Mouse (Mus musculus) lung, postnatal 0 days (tissue): ENCODE measurements around the gene Dgkd. TPM values are rescaled to one million over a fixed set of nuclear protein-coding genes. Genes with fewer than 3 reads are reported as not detected.

Experiments used
- ATAC-seq: fragments of 200-750 bp; cut with Nextera tagmentation; 2 replicates; pipeline ENCODE4 v1.8.0; 2017; ENCODE audit warnings: moderate library complexity
- DNase-seq: peaks from one replicate; pipeline ENCODE4 v3.0.0-alpha.2; 2016; ENCODE audit warnings: low spot score
- H3K27ac ChIP-seq: fragments of 300-500 bp; sonication (generic); 2 replicates; pipeline ENCODE4 v1.5.1; 2014; ENCODE audit warnings: antibody characterized with exemption, mild to moderate bottlenecking, low read length, mixed read lengths
- H3K27me3 ChIP-seq: fragments of 300-500 bp; sonication (generic); replicated peaks from 2 replicates; pipeline ENCODE4 v1.6.1; 2014; ENCODE audit warnings: low read length, mixed read lengths; ENCODE audit not compliant: insufficient read depth
- H3K36me3 ChIP-seq: fragments of 300-500 bp; sonication (generic); 2 replicates; pipeline ENCODE4 v1.6.1; 2014; ENCODE audit warnings: low read length, mixed read lengths; ENCODE audit not compliant: insufficient read depth
- H3K4me1 ChIP-seq: fragments of 300-500 bp; sonication (generic); 2 replicates; pipeline ENCODE4 v1.6.1; 2014; ENCODE audit warnings: antibody characterized with exemption, low read depth, low read length, mixed read lengths; ENCODE audit not compliant: insufficient read depth
- H3K4me2 ChIP-seq: fragments of 300-500 bp; sonication (generic); replicated peaks from 2 replicates; pipeline ENCODE4 v1.6.1; 2014; ENCODE audit warnings: low read depth, mild to moderate bottlenecking, low read length, moderate library complexity, mixed read lengths
- H3K4me3 ChIP-seq: fragments of 300-500 bp; sonication (generic); 2 replicates; pipeline ENCODE4 v1.5.1; 2014; ENCODE audit warnings: low read depth, low read length
- H3K9ac ChIP-seq: fragments of 300-500 bp; sonication (generic); replicated peaks from 2 replicates; pipeline ENCODE4 v1.6.1; 2014; ENCODE audit warnings: low read depth, mild to moderate bottlenecking
- H3K9me3 ChIP-seq: fragments of 300-500 bp; sonication (generic); 2 replicates; pipeline ENCODE4 v1.6.1; 2016; ENCODE audit warnings: low read length, mixed read lengths
- CTCF ChIP-seq: IDR thresholded peaks from 2 replicates; pipeline ENCODE4 v1.5.1; 2016; ENCODE audit warnings: antibody characterized with exemption, mild to moderate bottlenecking
- EP300 ChIP-seq: IDR thresholded peaks from 2 replicates; pipeline ENCODE4 v1.6.1; 2016; ENCODE audit warnings: antibody characterized with exemption, mild to moderate bottlenecking, control low read depth
- WGBS: fragments of 180-500 bp; shearing (Covaris S2); extraction: QIAGEN DNeasy Blood & Tissue Kit; methylation state at CpG from one replicate; pipeline ENCODE4 v1.1.7; 2014; 5-methylcytosine and 5-hydroxymethylcytosine counted together
- polyA plus RNA-seq: library from polyadenylated mRNA; unstranded; fragments of >200 nt; fragmentation: Nextera tagmentation; extraction: Ambion mirVana; gene quantifications from 2 replicates; pipeline ENCODE4 v1.2.1, GENCODE M21; 2015

The Dgkd gene
- polyA plus RNA-seq, 1 experiment from 2014 or later: 24.3 TPM

- TF ChIP-seq EP300 (no peak), CTCF (no peak)
- DNase-seq (no peak), ATAC-seq (peak; percentile 47; the same call in 1 of the 2 replicates)
- Histone ChIP-seq H3K9me3 (no peaks in the 10 kb centered on the region), H3K27me3 (no peaks in the 10 kb centered on the region), H3K9ac (no peak overlapping the region), H3K27ac (no peak overlapping the region), H3K36me3 (peaks cover 12% of the 10 kb centered on the region; the same call in 1 of the 2 replicates), H3K4me2 (no peak overlapping the region), H3K4me1 (no peaks in the 10 kb centered on the region), H3K4me3 (no peak overlapping the region)
- WGBS: 71% methylated on average over 2 of the region's 2 CpGs
Observed at GRCm38 (mm10) chr1:87961459-87962167, 108.5 kb downstream of the Dgkd start.

GRCm38 (mm10) chr1:87970381-87970780 lies 117.3 kb downstream of the Dgkd start:
- no peak overlapping the region for H3K4me3 ChIP-seq
- H3K4me2 ChIP-seq: no peak overlapping the region
- H3K4me1 ChIP-seq: no peaks in the 10 kb centered on the region
- DNase-seq (no peak), ATAC-seq (no peak)
- H3K9me3 ChIP-seq: no peaks in the 10 kb centered on the region
- peaks cover 20% of the 10 kb centered on the region; the same call in 1 of the 2 replicates for H3K36me3 ChIP-seq
- 76% methylated on average over 4 of the region's 4 CpGs for WGBS
- no peak overlapping the region for H3K27ac ChIP-seq
- H3K9ac ChIP-seq: no peak overlapping the region
- no peaks in the 10 kb centered on the region for H3K27me3 ChIP-seq
- TF ChIP-seq EP300 (no peak), CTCF (no peak)

- H3K27me3 ChIP-seq: no peaks in the 10 kb centered on the region
- no peak overlapping the region for H3K27ac ChIP-seq
- H3K9me3 ChIP-seq: no peaks in the 10 kb centered on the region
- H3K4me1 ChIP-seq: no peaks in the 10 kb centered on the region
- H3K4me3 ChIP-seq: no peak overlapping the region
- TF ChIP-seq CTCF: no peak
- WGBS: 69% methylated on average over 4 of the region's 4 CpGs
- H3K4me2 ChIP-seq: no peak overlapping the region
- H3K36me3 ChIP-seq: peaks cover 40% of the 10 kb centered on the region
- no peak overlapping the region for H3K9ac ChIP-seq
- ATAC-seq (no peak), DNase-seq (no peak)
Observed at GRCm38 (mm10) chr1:87982291-87982690, 129.2 kb downstream of the Dgkd start.

GRCm38 (mm10) chr1:87992716-87993115 lies 139.6 kb downstream of the Dgkd start:
- no peaks in the 10 kb centered on the region for H3K9me3 ChIP-seq
- H3K4me1 ChIP-seq: no peaks in the 10 kb centered on the region
- TF ChIP-seq CTCF (no peak), EP300 (no peak)
- no peaks in the 10 kb centered on the region for H3K27me3 ChIP-seq
- H3K4me2 ChIP-seq: no peak overlapping the region
- no peak overlapping the region for H3K9ac ChIP-seq
- H3K36me3 ChIP-seq: peaks cover 45% of the 10 kb centered on the region
- no peak for ATAC-seq
- H3K4me3 ChIP-seq: no peak overlapping the region
- no peak overlapping the region for H3K27ac ChIP-seq
- WGBS: 95% methylated on average over 2 of the region's 2 CpGs
- DNase-seq: no peak

Other genes with a start within 250 kb of the Dgkd start
- 13.5 and 13.6 TPM in 2 replicates for gene Inpp5d, start 233.0 kb upstream of the Dgkd start, polyA plus RNA-seq
- 21.5 and 21.7 TPM in 2 replicates for gene Atg16l1, start 97.4 kb upstream of the Dgkd start, polyA plus RNA-seq
- gene Sag, start 49.6 kb upstream of the Dgkd start, polyA plus RNA-seq: 0.38 and 0.49 TPM in 2 replicates
- 16.3 and 19.3 TPM in 2 replicates for gene Usp40, start 155.3 kb downstream of the Dgkd start, polyA plus RNA-seq
- gene Ugt1a10, start 202.1 kb downstream of the Dgkd start, polyA plus RNA-seq: not detected in 2 replicates
- gene Ugt1a9, start 217.5 kb downstream of the Dgkd start, polyA plus RNA-seq: 0.13 TPM in 1 of 2 replicates, not detected in the other
- gene Ugt1a8, start 234.5 kb downstream of the Dgkd start, polyA plus RNA-seq: 0.11 TPM in 1 of 2 replicates, not detected in the other
- gene Ugt1a7c, start 241.8 kb downstream of the Dgkd start, polyA plus RNA-seq: 2.5 and 2.7 TPM in 2 replicates
- gene Ugt1a6b, start 250.0 kb downstream of the Dgkd start, polyA plus RNA-seq: 2.4 and 3.2 TPM in 2 replicates